Mouse (Mus musculus) lung, postnatal 0 days (tissue): ENCODE results near the gene Tars2. TPM values are rescaled to one million over a fixed set of nuclear protein-coding genes. Genes with fewer than 3 reads are reported as not detected.

Experiments used
- ATAC-seq: fragments of 200-750 bp; cut with Nextera tagmentation; 2 replicates; pipeline ENCODE4 v1.8.0; 2017; ENCODE audit warnings: moderate library complexity
- DNase-seq: peaks from one replicate; pipeline ENCODE4 v3.0.0-alpha.2; 2016; ENCODE audit warnings: low spot score
- H3K27ac ChIP-seq: fragments of 300-500 bp; sonication (generic); 2 replicates; pipeline ENCODE4 v1.5.1; 2014; ENCODE audit warnings: antibody characterized with exemption, mild to moderate bottlenecking, low read length, mixed read lengths
- H3K27me3 ChIP-seq: fragments of 300-500 bp; sonication (generic); replicated peaks from 2 replicates; pipeline ENCODE4 v1.6.1; 2014; ENCODE audit warnings: low read length, mixed read lengths; ENCODE audit not compliant: insufficient read depth
- H3K36me3 ChIP-seq: fragments of 300-500 bp; sonication (generic); 2 replicates; pipeline ENCODE4 v1.6.1; 2014; ENCODE audit warnings: low read length, mixed read lengths; ENCODE audit not compliant: insufficient read depth
- H3K4me1 ChIP-seq: fragments of 300-500 bp; sonication (generic); 2 replicates; pipeline ENCODE4 v1.6.1; 2014; ENCODE audit warnings: antibody characterized with exemption, low read depth, low read length, mixed read lengths; ENCODE audit not compliant: insufficient read depth
- H3K4me2 ChIP-seq: fragments of 300-500 bp; sonication (generic); replicated peaks from 2 replicates; pipeline ENCODE4 v1.6.1; 2014; ENCODE audit warnings: low read depth, mild to moderate bottlenecking, low read length, moderate library complexity, mixed read lengths
- H3K4me3 ChIP-seq: fragments of 300-500 bp; sonication (generic); 2 replicates; pipeline ENCODE4 v1.5.1; 2014; ENCODE audit warnings: low read depth, low read length
- H3K9ac ChIP-seq: fragments of 300-500 bp; sonication (generic); replicated peaks from 2 replicates; pipeline ENCODE4 v1.6.1; 2014; ENCODE audit warnings: low read depth, mild to moderate bottlenecking
- H3K9me3 ChIP-seq: fragments of 300-500 bp; sonication (generic); 2 replicates; pipeline ENCODE4 v1.6.1; 2016; ENCODE audit warnings: low read length, mixed read lengths
- CTCF ChIP-seq: IDR thresholded peaks from 2 replicates; pipeline ENCODE4 v1.5.1; 2016; ENCODE audit warnings: antibody characterized with exemption, mild to moderate bottlenecking
- EP300 ChIP-seq: IDR thresholded peaks from 2 replicates; pipeline ENCODE4 v1.6.1; 2016; ENCODE audit warnings: antibody characterized with exemption, mild to moderate bottlenecking, control low read depth
- WGBS: fragments of 180-500 bp; shearing (Covaris S2); extraction: QIAGEN DNeasy Blood & Tissue Kit; methylation state at CpG from one replicate; pipeline ENCODE4 v1.1.7; 2014; 5-methylcytosine and 5-hydroxymethylcytosine counted together
- polyA plus RNA-seq: library from polyadenylated mRNA; unstranded; fragments of >200 nt; fragmentation: Nextera tagmentation; extraction: Ambion mirVana; gene quantifications from 2 replicates; pipeline ENCODE4 v1.2.1, GENCODE M21; 2015

The Tars2 gene
- polyA plus RNA-seq, 1 experiment from 2014 or later, result 18.5 TPM

DNA sequence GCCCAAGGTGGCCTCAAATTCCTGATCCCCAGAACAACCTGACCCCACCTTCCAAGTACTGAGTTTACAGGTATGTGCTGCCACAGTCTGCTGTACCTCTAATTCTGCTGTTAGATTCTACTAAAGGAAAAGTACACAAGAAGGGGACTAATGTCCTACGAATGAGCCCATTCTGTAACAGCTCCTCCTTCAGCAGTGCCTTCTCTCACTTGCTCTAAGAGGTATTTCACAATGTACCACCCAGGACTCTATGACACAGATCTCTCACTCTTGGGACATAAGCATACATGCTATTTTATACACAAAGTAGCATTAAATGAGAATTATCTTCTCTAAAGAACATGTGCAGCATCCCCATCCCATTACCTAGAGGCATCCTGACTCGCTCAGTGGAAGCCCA lies 33.7 kb upstream of the Tars2 start:
- H3K27me3 ChIP-seq, result no peaks in the 10 kb centered on the region
- H3K4me2 ChIP-seq, result no peak overlapping the region
- DNase-seq, result peak; percentile 76
- H3K27ac ChIP-seq, result no peak overlapping the region
- no peak overlapping the region for H3K9ac ChIP-seq
- H3K4me1 ChIP-seq, result 0 out of 2 replicates have a peak, but pooled peaks cover 2% of the 10 kb centered on the region
- H3K4me3 ChIP-seq, result no peak overlapping the region
- 72% methylated on average over 2 of the region's 2 CpGs for WGBS
- TF ChIP-seq EP300 (no peak), CTCF (no peak)
- peak; percentile 70 for ATAC-seq
- no peaks in the 10 kb centered on the region for H3K9me3 ChIP-seq
- H3K36me3 ChIP-seq, result no peaks in the 10 kb centered on the region

DNA sequence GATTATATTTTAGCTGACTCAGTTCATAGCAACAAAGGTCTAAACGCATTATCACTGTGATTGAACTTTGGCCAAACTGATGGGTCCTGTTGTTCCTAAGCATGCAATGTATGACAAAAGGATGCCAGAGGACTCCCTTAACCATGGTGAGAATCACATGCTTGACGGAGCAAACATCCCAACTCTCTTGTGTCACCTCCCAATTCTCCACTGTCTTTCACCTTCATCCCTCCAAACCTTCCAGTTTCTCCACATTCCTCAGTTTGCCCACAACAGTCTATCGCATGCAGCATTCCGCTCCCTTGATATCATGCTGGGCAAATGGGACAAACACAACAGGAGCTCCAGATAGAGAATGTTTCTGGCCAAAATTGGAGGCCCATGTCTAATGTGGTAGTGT lies 25.5 kb upstream of the Tars2 start:
- H3K9me3 ChIP-seq, result no peaks in the 10 kb centered on the region
- TF ChIP-seq CTCF, result no peak
- TF ChIP-seq EP300, result no peak
- H3K4me3 ChIP-seq, result no peak overlapping the region
- 89% methylated on average over 4 of the region's 4 CpGs for WGBS
- no peaks in the 10 kb centered on the region for H3K27me3 ChIP-seq
- DNase-seq, result no peak
- no peak for ATAC-seq
- H3K4me1 ChIP-seq, result no peaks in the 10 kb centered on the region
- no peak overlapping the region for H3K27ac ChIP-seq
- H3K9ac ChIP-seq, result no peak overlapping the region
- no peak overlapping the region for H3K4me2 ChIP-seq
- H3K36me3 ChIP-seq, result peaks cover 32% of the 10 kb centered on the region

DNA sequence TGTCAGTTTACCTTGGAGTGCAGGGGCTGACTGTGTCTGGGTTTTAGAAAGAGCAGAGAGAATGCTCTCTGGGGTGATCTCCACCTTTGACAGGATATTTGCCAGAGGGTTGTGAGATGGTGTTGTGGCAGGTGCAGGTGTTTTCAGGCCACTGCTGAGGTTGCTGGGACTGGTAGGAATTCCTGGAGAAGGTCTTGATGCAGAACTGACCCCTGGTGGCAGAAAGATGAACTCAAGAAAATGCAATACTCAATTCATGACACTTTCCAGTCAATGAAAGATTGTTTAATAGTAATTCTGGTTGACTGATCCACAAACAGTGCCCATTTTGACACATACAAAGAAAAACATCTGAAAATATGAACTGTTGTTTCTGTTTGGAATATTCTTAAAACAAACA lies 12.0 kb upstream of the Tars2 start:
- Histone ChIP-seq H3K36me3 (peaks cover 9% of the 10 kb centered on the region), H3K4me1 (no peaks in the 10 kb centered on the region), H3K9ac (no peak overlapping the region), H3K4me3 (no peak overlapping the region), H3K4me2 (no peak overlapping the region), H3K9me3 (no peaks in the 10 kb centered on the region), H3K27me3 (no peaks in the 10 kb centered on the region), H3K27ac (no peak overlapping the region)
- DNase-seq, result peak; percentile 70
- TF ChIP-seq EP300 (no peak), CTCF (peak; percentile 77)
- ATAC-seq, result no peak

DNA sequence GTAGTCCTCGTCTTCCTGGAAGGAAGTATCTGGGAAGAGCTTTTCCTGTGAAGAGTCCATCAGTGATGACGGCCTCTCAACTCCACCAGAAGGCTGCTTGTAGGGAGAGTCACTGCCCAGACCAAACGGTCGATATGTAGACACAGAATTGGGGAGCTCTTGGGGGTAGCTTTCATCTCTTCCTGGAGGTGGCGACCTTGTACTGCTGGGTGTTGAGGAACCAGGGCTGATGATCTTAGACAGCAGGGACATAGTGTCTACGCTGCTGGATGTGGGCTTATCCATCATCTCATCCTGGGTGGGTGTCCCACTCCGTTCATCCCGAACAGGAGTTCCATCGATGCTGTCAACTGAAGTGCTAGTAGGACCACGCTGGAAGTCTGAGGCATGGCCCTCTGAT lies 5.5 kb upstream of the Tars2 start:
- Histone ChIP-seq H3K27me3 (no peaks in the 10 kb centered on the region), H3K27ac (no peak overlapping the region), H3K4me3 (no peak overlapping the region), H3K4me2 (no peak overlapping the region), H3K9ac (no peak overlapping the region), H3K4me1 (no peaks in the 10 kb centered on the region), H3K36me3 (peaks cover 7% of the 10 kb centered on the region; the same call in 1 of the 2 replicates), H3K9me3 (no peaks in the 10 kb centered on the region)
- 87% methylated on average over 10 of the region's 10 CpGs for WGBS
- ATAC-seq (no peak), DNase-seq (no peak)
- TF ChIP-seq CTCF, result 0 out of 2 replicates have a peak, but pooled peaks have one; percentile 21
- no peak for TF ChIP-seq EP300

DNA sequence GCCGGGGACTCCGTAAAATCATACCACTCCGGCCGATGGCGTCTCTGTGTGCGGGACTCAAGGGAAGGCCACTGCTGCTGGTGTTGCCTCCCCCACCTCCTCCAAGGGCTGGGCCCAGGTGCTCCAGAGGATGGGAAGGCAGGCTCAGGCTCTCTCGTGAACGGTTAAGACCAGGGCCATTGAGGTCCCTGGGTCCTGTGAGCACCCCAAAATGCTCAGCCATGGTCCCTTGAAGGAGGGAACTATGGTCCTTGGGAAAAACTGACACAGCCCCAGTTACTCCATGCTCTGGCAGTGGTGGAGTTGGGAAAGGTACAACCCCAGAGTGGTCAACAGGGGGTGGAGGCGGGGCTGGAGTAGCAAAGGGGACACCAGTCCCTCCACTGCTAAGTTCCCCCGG lies 3.8 kb upstream of the Tars2 start:
- H3K9ac ChIP-seq, result no peak overlapping the region
- ATAC-seq (no peak), DNase-seq (no peak)
- no peaks in the 10 kb centered on the region for H3K27me3 ChIP-seq
- no peaks in the 10 kb centered on the region for H3K9me3 ChIP-seq
- H3K36me3 ChIP-seq, result peaks cover 7% of the 10 kb centered on the region; the same call in 1 of the 2 replicates
- TF ChIP-seq EP300, result no peak
- no peak for TF ChIP-seq CTCF
- WGBS, result 62% methylated on average over 10 of the region's 10 CpGs
- H3K27ac ChIP-seq, result peak overlapping the region; percentile 26; the same call in 1 of the 2 replicates
- no peak overlapping the region for H3K4me2 ChIP-seq
- no peak overlapping the region for H3K4me3 ChIP-seq
- no peaks in the 10 kb centered on the region for H3K4me1 ChIP-seq

DNA sequence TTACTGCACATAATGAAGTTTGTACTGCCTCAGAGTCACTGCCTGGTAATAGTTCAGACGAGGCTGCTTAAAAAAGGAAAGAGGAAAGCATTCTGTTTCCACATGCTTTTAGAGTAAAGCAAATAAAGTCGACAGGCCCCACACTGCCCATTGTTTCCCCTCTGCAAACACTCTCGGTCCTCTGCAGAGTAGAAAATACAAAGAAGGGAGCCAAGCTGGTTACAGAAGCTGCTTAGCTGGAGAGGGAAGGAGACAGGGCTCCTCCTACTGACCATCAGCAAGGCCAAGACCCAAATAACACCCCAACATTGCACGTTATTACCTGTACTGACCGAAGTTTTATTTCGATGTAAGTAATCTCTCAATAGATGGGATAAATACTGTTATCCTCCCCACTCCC lies 3.0 kb upstream of the Tars2 start:
- no peak overlapping the region for H3K9ac ChIP-seq
- TF ChIP-seq CTCF, result peak; percentile 56
- no peak for TF ChIP-seq EP300
- peak; percentile 73 for ATAC-seq
- no peaks in the 10 kb centered on the region for H3K27me3 ChIP-seq
- 39% methylated on average over 6 of the region's 6 CpGs for WGBS
- H3K4me3 ChIP-seq, result no peak overlapping the region
- no peaks in the 10 kb centered on the region; the same call in 1 of the 2 replicates for H3K4me1 ChIP-seq
- no peaks in the 10 kb centered on the region for H3K9me3 ChIP-seq
- H3K36me3 ChIP-seq, result peaks cover 7% of the 10 kb centered on the region; the same call in 1 of the 2 replicates
- peak overlapping the region; percentile 16 for H3K27ac ChIP-seq
- DNase-seq, result peak; percentile 75
- no peak overlapping the region for H3K4me2 ChIP-seq

DNA sequence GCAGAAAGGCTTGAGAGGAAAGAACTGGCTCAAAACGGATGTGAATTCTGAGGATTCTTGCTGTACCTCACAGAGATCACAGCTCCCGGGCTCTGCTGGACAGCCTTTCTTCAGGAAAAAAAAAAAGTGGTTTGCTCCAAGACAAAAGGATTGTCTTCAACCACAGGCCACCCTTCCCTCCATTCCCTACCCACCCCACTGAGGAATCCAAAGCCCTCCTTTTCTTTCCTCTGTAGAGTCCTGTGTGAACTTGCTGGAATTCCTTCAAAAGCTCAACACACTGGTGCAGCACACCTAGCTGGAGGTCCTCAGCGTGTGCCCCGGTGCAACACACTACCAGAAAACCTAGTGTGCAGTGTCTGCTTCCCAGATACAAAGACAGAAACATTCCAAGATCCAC lies 1.8 kb upstream of the Tars2 start:
- 56% methylated on average over 4 of the region's 4 CpGs for WGBS

More for the DNA sequence above, 1.8 kb upstream of the Tars2 start:
- Histone ChIP-seq H3K4me3 (no peak overlapping the region), H3K4me2 (no peak overlapping the region), H3K9ac (no peak overlapping the region), H3K4me1 (no peaks in the 10 kb centered on the region; the same call in 1 of the 2 replicates), H3K27ac (0 out of 2 replicates have a peak overlapping the region, but pooled peaks have one; percentile 38), H3K27me3 (no peaks in the 10 kb centered on the region), H3K9me3 (no peaks in the 10 kb centered on the region), H3K36me3 (peaks cover 7% of the 10 kb centered on the region; the same call in 1 of the 2 replicates)
- ATAC-seq (no peak), DNase-seq (no peak)
- TF ChIP-seq EP300, result no peak
